In the genomic region with DNA sequence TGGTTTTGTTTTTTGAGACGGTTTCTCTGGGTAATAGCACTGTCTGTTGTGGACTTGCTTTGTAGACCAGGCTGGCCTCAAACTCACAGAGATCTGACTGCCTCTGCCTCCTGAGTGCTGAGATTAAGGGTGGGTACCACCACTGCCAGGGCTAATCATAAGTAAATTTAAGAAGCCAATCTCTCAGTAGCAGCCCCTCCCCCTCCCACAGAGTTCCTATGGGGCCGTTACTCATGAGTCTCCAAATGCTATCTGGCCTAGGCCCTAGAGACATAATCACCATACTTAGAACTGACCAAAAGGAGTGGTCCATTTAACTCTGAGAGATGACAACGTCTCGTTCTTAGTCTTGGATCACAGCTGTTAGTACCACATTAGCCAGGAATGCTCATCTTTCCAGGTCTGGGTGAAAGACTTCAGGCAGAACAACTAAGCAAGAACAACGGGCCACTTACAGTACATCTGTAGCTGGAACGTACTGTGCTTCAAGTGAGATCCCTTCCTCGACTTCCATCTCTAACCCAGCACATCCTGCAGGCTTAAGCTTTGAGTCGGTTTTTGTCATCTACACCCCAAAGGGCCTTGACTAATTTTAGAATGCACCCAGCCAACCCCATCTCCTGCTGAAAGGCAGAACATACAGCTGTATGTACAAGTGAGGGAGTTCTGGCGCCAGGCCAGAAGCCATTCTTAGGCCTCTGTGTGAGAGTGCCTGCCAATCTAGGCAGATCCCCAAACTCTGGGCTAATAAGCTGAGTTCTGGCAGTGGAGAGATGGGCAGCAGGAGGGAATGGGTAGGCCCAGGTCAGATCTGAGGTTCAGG, we compare ENCODE assay signal across 8 mouse cellular contexts.
DNase-seq lines count a peak whose midpoint lies in the region; ATAC-seq and TF ChIP-seq lines count a peak whose summit lies in the region.

No protein-coding gene starts in this region.

- H3K9me3 ChIP-seq in kidney, embryonic 14.5 days (ENCODE audit: control insufficient read depth, low read length): no peaks in the 10 kb centered on the region
- no peaks in the 10 kb centered on the region for H3K9me3 ChIP-seq in embryonic facial prominence, embryonic 10.5 days

- intact Hi-C loops in heart, postnatal 10 days (cut with DNase I): no loop called here

- H3K4me2 ChIP-seq in kidney, embryonic 14.5 days (replicated peaks; ENCODE audit: low read depth, low read length): no peak overlapping the region

- no peak overlapping the region for H3K9ac ChIP-seq in kidney, embryonic 14.5 days (ENCODE audit: low read depth, low read length)

- ATAC-seq in kidney, embryonic 14.5 days (ENCODE audit: low FRiP score, low TSS enrichment): peak; percentile 54; the same call in 1 of the 2 replicates

- TF ChIP-seq CTCF in thymus, adult 2 months (IDR thresholded peaks at IDR 0.05; ENCODE audit: borderline replicate concordance, control insufficient read depth, extremely low read depth, insufficient read depth, low read length, poor library complexity): no peak

- H3K4me1 ChIP-seq in kidney, embryonic 14.5 days (ENCODE audit: control insufficient read depth, insufficient read depth, low read length): peaks cover 22% of the 10 kb centered on the region
- H3K4me1 ChIP-seq in embryonic facial prominence, embryonic 10.5 days: peaks cover 13% of the 10 kb centered on the region
- H3K4me1 ChIP-seq in thymus, adult 2 months (replicated peaks; ENCODE audit: control insufficient read depth, insufficient read depth, low read length): peaks cover 70% of the 10 kb centered on the region

- no peak for DNase-seq in kidney, adult 18-20 months
- peak; percentile 69 for DNase-seq in CD4-positive helper T cell, adult 2 months (ENCODE audit: low read depth, low spot score)
- DNase-seq in embryonic facial prominence, embryonic 10.5 days (ENCODE audit: low spot score): no peak
- DNase-seq in heart, postnatal 10 days: peak; percentile 69 to 74
- peak; percentile 56 for DNase-seq in lung, postnatal 25 days (ENCODE audit: low spot score)
- DNase-seq in thymus, adult 2 months: peak; percentile 58
- DNase-seq in adrenal gland, postnatal 4 days (ENCODE audit: low spot score in 2 of 2): no peak

- 77% methylated on average over 9 of the region's 9 CpGs for WGBS in kidney, embryonic 14.5 days
- WGBS in embryonic facial prominence, embryonic 10.5 days: 87% methylated on average over 9 of the region's 9 CpGs
- WGBS in thymus, adult 2 months: 39% methylated on average over 9 of the region's 9 CpGs

- H3K4me3 ChIP-seq in kidney, embryonic 14.5 days (ENCODE audit: low read length): no peak overlapping the region
- no peak overlapping the region for H3K4me3 ChIP-seq in embryonic facial prominence, embryonic 10.5 days
- H3K4me3 ChIP-seq in thymus, adult 2 months (ENCODE audit: control insufficient read depth, insufficient read depth, low read length): no peak overlapping the region

- TF ChIP-seq POLR2A in thymus, adult 2 months (IDR thresholded peaks at IDR 0.05; ENCODE audit: control insufficient read depth, extremely low read depth, insufficient read depth, low read length, poor library complexity): no peak

- no peak overlapping the region for H3K27ac ChIP-seq in kidney, embryonic 14.5 days (ENCODE audit: low read depth, low read length)
- 0 out of 2 replicates have a peak overlapping the region, but pooled peaks have one; percentile 1 for H3K27ac ChIP-seq in embryonic facial prominence, embryonic 10.5 days (replicated peaks)
- H3K27ac ChIP-seq in thymus, adult 2 months (ENCODE audit: control insufficient read depth, insufficient read depth, low read length): peak overlapping the region; percentile 74

- no peaks in the 10 kb centered on the region for H3K36me3 ChIP-seq in kidney, embryonic 14.5 days (ENCODE audit: control insufficient read depth, insufficient read depth, low read length)
- H3K36me3 ChIP-seq in embryonic facial prominence, embryonic 10.5 days (replicated peaks): no peaks in the 10 kb centered on the region
- no peaks in the 10 kb centered on the region for H3K36me3 ChIP-seq in thymus, adult 2 months (ENCODE audit: control insufficient read depth, insufficient read depth, low read length)

- H3K27me3 ChIP-seq in kidney, embryonic 14.5 days (ENCODE audit: control insufficient read depth, insufficient read depth, low read length): no peaks in the 10 kb centered on the region
- H3K27me3 ChIP-seq in embryonic facial prominence, embryonic 10.5 days (replicated peaks; ENCODE audit: low read depth, poor library complexity, severe bottlenecking): no peaks in the 10 kb centered on the region
- H3K27me3 ChIP-seq in thymus, adult 2 months (ENCODE audit: control insufficient read depth, insufficient read depth, low read length): no peaks in the 10 kb centered on the region

Comparison
In these comparisons a context has a peak if more than half of its experiments do, and no peak if none do; other contexts are left out.
1. DNase-seq: peak in CD4-positive helper T cell, adult 2 months (single experiment), heart, postnatal 10 days (2 of 2), lung, postnatal 25 days (single experiment) and thymus, adult 2 months (single experiment); none in kidney, adult 18-20 months (single experiment), embryonic facial prominence, embryonic 10.5 days (single experiment) and adrenal gland, postnatal 4 days (0 of 2).